Mouse (Mus musculus): ENCODE results near the gene Camta1.

GRCm38 (mm10) chr4:151904098-151904497 lies 42.4 kb upstream of the Camta1 start:
- TF ChIP-seq POLR2A (IDR thresholded peaks at IDR 0.05; ENCODE audit: low read depth, low read length) (no peak), CTCF (conservative IDR thresholded peaks at IDR 0.05; ENCODE audit: insufficient read depth, insufficient read length, low read depth, low read length) (no peak)
